Mouse (Mus musculus): ENCODE data around the gene Slc25a28. TPM values are rescaled to one million over a fixed set of nuclear protein-coding genes. Genes with fewer than 3 reads are reported as not detected.

The Slc25a28 gene
- 10 to 100 TPM in 2 of 3 experiments, 1 to 10 TPM in 1; 4.6 to 14.1 (median 12.4) TPM for polyA plus RNA-seq (2017; shearing (Covaris generic))

DNA sequence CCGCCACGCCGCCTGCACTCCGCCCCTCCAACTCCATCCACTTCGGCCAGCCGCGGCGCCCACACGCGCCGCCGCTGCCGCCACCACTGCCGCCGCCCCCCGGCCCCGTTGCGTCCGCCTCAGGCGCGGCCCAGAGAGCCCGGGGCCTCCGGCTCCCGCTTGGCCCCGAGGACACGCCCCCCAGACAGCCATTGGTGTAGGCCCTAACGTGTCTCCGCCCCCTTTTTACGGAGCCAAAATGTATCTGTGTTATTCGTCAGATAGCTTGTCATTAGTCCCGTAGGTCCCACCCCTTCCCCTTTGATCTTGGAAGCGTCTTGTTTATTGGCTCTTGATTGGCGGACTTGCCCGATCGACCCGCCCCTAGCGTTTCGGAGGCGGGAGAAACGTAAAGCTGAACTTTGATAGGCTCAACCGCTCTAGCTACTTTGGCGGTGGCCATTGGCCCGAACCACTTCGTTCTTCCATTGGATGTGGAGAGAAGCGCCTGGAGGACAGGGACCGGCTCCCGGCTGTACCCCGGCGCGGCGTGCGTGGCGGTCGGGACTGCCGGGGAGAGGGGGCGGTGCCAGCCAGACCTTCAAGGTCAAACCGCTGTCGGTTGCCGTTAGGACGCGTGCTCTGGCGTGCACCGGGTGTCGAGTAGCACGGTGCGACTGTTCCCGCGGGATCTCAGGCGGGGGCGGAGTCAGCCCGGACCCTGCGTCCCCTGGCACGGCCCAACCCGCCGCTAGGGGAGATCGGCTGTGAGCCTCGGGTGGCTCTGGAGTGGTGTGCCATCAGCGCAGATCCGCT is at the start of gene Slc25a28:
Gene Slc25a28, minus strand, starts transcription at position 152 of the 795 bp plus-strand sequence.
- peak; percentile 89 for ATAC-seq

DNA sequence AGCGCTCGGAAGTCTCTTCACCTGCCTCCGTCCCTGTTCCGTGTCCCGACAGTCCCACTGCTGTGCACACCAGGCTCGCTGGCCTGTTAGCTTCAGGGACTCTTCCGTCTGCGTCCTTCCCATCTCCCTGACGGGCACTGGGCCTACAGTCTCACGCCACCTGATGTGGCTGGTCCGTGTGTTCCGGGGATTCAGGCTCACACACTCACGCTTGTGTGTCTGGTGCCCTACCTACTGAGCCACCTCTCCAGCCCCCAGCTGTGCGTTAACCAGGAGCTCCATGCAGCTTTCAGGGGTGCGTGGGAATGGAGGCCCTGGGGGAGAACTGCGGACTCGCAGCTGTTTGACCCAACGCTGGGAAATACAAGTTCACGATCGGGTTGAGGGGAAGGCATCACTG is 49.5 kb upstream of the Slc25a28 start:
- ATAC-seq, result no peak

GRCm38 (mm10) chr19:43723501-43723900 is 48.8 kb upstream of the Slc25a28 start:
- ATAC-seq, result no peak

GRCm38 (mm10) chr19:43722891-43723290 is 48.2 kb upstream of the Slc25a28 start:
- ATAC-seq, result peak; percentile 38

GRCm38 (mm10) chr19:43720061-43720460 is 45.4 kb upstream of the Slc25a28 start:
- no peak for ATAC-seq

- no peak for ATAC-seq
Observed at GRCm38 (mm10) chr19:43711971-43712370, 37.3 kb upstream of the Slc25a28 start.

DNA sequence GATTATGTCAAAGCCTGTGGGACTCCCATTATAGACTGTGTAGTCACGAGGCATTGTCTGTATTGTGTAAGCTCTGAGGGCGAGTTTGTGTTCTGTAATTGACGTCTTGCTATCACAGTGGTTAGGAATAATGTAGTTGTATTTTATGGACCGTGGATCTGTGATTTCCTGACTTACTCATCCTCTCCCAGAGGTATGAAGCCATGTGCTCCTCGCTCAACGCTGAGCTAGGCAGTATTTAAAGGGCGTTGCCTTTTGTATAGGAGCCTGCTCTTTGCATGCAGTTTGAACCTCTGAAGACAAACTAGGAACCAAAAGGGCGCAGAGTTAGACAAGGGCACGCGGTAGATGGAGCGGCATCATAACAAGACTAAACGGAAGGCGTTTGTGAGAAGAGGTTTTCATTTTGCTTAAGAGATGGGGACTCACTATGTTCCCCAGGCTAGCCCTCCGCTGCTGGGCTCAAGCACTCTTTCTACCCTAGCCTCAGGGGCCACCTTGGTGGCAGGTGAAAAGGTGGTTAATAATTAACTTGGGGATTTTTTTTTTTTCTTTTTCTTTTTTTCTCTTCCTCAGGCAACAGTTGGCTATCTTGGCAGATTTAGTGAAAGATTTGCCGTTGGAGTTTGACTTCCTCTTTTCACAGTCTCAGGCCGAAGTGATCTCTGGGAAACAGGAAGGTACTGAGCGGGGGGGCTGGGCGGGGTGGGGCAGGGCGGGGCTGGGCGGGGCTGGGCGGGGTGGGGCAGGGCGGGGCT is 36.7 kb upstream of the Slc25a28 start:
- peak; percentile 50 for ATAC-seq

GRCm38 (mm10) chr19:43709317-43709716 is 34.6 kb upstream of the Slc25a28 start:
- ATAC-seq, result no peak

DNA sequence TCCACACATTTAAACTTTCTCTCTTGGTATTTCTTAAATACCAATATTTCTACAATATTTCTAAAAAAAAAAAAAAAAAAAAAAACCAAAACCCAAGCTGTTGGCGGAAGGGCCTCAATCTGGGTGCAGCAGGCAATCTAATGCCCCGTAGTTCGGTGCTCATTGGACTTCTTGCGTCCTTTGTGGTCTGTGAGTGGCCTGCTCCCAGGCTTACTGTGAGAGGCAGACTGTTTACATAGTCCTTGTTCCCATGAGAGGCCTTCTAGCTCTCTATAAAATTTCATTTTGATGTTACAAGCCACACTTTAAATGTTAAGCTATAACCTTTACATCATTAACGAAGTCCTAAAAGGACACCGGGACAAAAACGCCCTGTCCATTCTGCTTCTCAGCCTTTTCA is 33.5 kb upstream of the Slc25a28 start:
- no peak for ATAC-seq

DNA sequence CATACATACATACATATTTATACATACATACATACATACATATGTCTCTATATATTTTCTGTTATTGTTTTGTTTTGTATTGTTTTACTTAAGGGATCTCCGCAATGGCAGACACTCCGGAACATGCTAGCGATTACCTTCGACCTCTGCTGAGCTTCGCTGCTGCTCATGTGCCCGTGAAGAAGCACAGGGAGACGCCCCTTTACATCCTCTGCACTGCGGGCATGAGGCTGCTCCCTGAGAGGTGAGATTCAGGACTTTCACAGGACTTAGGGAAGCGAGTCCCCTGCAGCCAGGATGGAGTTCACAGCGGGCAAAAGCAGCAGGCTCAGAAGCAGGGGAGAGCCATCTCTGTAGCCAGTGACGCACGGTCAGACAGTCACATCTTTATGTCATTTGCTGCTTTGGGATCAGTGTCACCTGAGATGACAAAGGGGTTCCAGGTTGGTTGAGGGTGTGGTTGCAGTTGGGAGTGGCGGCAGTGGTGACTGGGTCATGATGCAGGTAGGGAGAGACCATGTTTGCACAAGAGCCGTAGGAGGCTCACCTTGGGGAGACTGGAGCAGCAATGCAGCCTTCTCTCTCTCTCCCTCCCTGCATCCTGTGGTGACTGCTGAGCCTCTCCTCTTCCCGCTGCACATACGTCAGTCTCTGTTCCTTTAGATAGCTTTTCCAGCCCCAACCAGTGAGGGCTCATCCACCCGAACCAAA is 30.3 kb upstream of the Slc25a28 start:
- ATAC-seq, result no peak

GRCm38 (mm10) chr19:43704211-43704610 is 29.5 kb upstream of the Slc25a28 start:
- ATAC-seq, result no peak

GRCm38 (mm10) chr19:43699763-43700155 is 25.1 kb upstream of the Slc25a28 start:
- no peak for ATAC-seq

- no peak for ATAC-seq
Observed at GRCm38 (mm10) chr19:43699021-43699762, 24.5 kb upstream of the Slc25a28 start.

GRCm38 (mm10) chr19:43697666-43698370 is 23.1 kb upstream of the Slc25a28 start:
- no peak for ATAC-seq

- no peak for ATAC-seq
Observed at GRCm38 (mm10) chr19:43695514-43695964, 20.9 kb upstream of the Slc25a28 start.

DNA sequence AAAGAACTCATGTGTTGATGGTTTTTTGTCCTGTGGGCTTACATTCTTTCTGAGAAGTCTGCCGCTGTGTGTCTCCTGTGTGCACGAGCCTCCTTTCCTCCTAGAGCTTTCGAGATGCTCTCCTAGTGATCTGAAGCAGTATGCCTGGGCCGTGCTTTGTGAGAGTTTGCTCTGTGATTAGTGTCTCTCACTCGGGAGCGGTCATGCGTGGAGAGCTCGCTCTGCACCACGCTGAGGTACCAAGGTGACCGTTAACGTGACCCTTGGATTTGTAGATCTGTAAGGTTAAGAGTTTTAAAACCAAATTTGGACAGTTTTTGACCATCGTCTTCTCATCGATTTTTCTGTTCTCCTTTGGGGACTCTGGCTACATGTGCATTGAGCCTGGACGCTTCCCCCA is 18.1 kb upstream of the Slc25a28 start:
- no peak for ATAC-seq

- ATAC-seq, result peak; percentile 98
Observed at GRCm38 (mm10) chr19:43689419-43690246, 15.0 kb upstream of the Slc25a28 start, which contains the start of gene Entpd7. TSS of gene Entpd7 (plus strand) at chr19:43689672.

- no peak for ATAC-seq
Observed at GRCm38 (mm10) chr19:43681541-43681940, 6.9 kb upstream of the Slc25a28 start.

DNA sequence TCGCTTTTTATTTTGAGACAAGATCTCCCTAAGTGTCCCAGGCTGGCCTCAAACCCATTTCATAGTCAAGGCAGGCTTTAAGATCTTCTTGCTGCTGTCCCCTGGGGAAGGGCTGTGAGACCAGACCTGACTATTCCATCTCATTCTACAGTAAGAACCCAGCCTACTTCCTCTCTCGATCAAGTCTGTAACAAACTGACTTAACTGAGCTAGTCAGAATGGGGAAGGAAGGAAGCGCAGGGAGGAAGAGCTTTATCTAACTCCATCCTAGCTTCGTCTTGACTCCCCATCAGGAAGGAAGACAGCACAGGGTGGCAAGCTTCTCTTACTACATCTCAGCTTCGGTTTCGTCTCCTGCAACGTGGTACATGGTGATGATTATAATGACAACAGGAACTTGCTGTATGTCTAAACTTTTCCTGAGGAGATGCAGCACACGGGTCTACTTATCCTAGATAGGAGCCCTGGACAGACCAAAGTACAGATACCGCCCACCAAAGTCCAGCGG is 4.8 kb upstream of the Slc25a28 start:
- ATAC-seq, result no peak

- ATAC-seq, result no peak
Observed at GRCm38 (mm10) chr19:43678467-43679003, 3.9 kb upstream of the Slc25a28 start.
